Mouse (Mus musculus) cerebellum, adult 2 months (tissue): ENCODE measurements at regions not wholly inside any gene's neighbourhood (a gene's known extent, or its start where the extent isn't known, plus 50 kb on each side); places are given as distances from the start of the nearest gene placed in this dataset.

Experiments
- DNase-seq, 2 experiments: peaks; one replicate each; pipeline ENCODE4 v3.0.0; 2021
- H3K27ac ChIP-seq: fragments of 200-500 bp; 2 replicates; pipeline ENCODE4 v1.5.1; 2012; ENCODE audit warnings: low read length, control low read depth, inconsistent platforms; ENCODE audit not compliant: insufficient read depth
- H3K27me3 ChIP-seq: fragments of 200-500 bp; 2 replicates; pipeline ENCODE4 v1.6.1; 2012; ENCODE audit warnings: inconsistent platforms, mild to moderate bottlenecking, low read length, moderate library complexity; ENCODE audit not compliant: control insufficient read depth, insufficient read depth
- H3K4me1 ChIP-seq: fragments of 200-500 bp; 2 replicates; pipeline ENCODE4 v1.6.1; 2011; ENCODE audit warnings: low read length; ENCODE audit not compliant: control insufficient read depth, insufficient read depth
- H3K4me3 ChIP-seq: fragments of 200-500 bp; replicated peaks from 2 replicates; pipeline ENCODE3; 2011; ENCODE audit warnings: mild to moderate bottlenecking, low read depth, low read length, control low read depth; ENCODE audit not compliant: insufficient read depth
- CTCF ChIP-seq: fragments of 200-500 bp; IDR thresholded peaks from 2 replicates; pipeline ENCODE4 v1.5.1; 2011; ENCODE audit warnings: low read depth, mild to moderate bottlenecking, control low read depth, low read length, moderate library complexity, borderline replicate concordance; ENCODE audit not compliant: insufficient read depth
- POLR2A ChIP-seq: fragments of 200-500 bp; IDR thresholded peaks from 2 replicates; pipeline ENCODE4 v1.6.1; 2011; ENCODE audit warnings: low read length, control low read depth, borderline replicate concordance; ENCODE audit not compliant: insufficient read depth
- WGBS: fragments of 180-500 bp; shearing (Covaris S2); methylation state at CpG from one replicate; pipeline ENCODE4 v1.1.7; 2018; 5-methylcytosine and 5-hydroxymethylcytosine counted together

DNA sequence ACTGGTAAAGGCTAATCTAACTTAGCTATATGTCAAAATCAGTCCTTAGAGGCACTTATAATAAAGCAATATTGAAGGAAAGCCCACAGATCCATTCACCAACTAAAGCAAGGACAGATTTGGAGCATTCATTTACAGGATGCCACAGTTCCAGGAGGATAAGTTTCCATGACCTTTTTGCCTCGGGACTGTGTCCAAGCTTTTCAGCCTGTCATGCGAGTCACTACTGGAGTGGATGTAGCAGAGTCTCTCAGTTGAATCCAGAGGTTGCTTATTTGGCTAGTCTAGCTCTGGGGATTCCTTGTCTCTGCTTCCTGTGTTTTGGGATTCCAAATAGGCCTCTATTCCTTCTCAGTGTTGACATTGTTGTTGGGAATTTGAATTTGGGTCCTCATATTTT, 92.6 kb upstream of the Cadps start:
- no peak overlapping the region for H3K27ac ChIP-seq
- 71% methylated on average over 2 of the region's 2 CpGs for WGBS
- TF ChIP-seq POLR2A (no peak), CTCF (no peak)

DNA sequence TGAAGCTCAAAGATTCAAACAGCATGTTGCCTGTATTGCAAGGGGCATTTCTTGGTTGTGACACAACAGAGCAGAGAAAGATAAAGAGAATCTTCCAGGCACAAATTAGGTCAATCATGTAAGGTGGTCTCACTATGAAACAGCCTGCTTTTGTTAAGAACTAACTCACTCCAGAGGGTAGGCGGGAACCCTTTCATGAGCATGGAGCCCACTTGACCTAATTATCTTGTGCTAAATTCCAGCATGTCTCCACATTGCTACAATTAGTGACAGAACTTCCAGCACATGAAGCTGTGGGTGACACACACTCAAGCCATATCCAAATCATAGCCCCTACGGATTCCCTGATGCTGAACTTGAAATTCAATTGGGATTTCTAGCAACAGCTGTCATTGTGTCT, 91.1 kb upstream of the Cadps start:
- 49% methylated on average over 2 of the region's 2 CpGs for WGBS
- H3K27me3 ChIP-seq = no peaks in the 10 kb centered on the region
- TF ChIP-seq CTCF (no peak), POLR2A (no peak)
- H3K4me3 ChIP-seq = no peak overlapping the region
- H3K27ac ChIP-seq = no peak overlapping the region
- no peak for DNase-seq
- no peaks in the 10 kb centered on the region for H3K4me1 ChIP-seq

More for the DNA sequence above, 92.6 kb upstream of the Cadps start:
- Histone ChIP-seq H3K27me3 (no peaks in the 10 kb centered on the region), H3K4me3 (no peak overlapping the region), H3K4me1 (no peaks in the 10 kb centered on the region)
- no peak for DNase-seq

DNA sequence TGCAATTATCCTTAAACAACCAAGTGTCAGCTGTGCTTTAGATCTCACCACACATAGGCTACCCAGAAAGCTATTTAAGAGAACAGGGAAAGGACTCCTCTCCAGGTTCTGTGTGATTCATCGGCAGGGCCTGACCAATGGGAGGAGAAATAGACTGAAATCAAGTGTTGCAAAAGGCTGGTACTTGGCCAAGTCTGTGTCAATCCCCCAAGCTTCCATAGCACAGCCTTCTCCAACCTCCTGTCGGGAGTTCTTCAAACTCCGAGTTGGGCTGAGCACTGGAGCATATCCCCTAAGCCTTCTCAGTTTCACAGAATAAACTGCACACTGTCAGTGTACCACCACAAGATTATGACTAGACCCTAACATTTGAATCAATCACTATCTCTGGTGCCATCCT, 90.5 kb upstream of the Cadps start:
- H3K27ac ChIP-seq = no peak overlapping the region
- no peak overlapping the region for H3K4me3 ChIP-seq
- TF ChIP-seq POLR2A = no peak
- no peak for TF ChIP-seq CTCF
- H3K4me1 ChIP-seq = no peaks in the 10 kb centered on the region
- no peaks in the 10 kb centered on the region for H3K27me3 ChIP-seq
- 21% methylated on average over 3 of the region's 3 CpGs for WGBS
- DNase-seq = no peak

DNA sequence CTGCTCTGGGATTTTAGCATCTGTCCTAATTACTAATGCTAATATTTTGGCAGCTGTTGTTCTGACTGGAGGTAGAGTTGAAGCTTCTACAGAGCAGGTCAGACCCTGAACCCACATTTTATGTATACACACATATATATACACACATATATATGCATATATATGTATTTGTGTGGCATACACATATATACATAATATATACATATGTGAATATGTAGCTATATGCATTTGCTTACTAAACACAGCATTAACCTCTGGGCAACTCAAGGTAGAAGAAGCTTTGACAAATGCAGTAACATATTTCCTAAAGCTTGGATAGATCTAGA, 54.4 kb upstream of the Cadps start:
- DNase-seq = no peak
- H3K4me1 ChIP-seq = no peaks in the 10 kb centered on the region
- H3K27me3 ChIP-seq = no peaks in the 10 kb centered on the region
- H3K27ac ChIP-seq = no peak overlapping the region
- H3K4me3 ChIP-seq = no peak overlapping the region
- no peak for TF ChIP-seq CTCF
- no peak for TF ChIP-seq POLR2A

DNA sequence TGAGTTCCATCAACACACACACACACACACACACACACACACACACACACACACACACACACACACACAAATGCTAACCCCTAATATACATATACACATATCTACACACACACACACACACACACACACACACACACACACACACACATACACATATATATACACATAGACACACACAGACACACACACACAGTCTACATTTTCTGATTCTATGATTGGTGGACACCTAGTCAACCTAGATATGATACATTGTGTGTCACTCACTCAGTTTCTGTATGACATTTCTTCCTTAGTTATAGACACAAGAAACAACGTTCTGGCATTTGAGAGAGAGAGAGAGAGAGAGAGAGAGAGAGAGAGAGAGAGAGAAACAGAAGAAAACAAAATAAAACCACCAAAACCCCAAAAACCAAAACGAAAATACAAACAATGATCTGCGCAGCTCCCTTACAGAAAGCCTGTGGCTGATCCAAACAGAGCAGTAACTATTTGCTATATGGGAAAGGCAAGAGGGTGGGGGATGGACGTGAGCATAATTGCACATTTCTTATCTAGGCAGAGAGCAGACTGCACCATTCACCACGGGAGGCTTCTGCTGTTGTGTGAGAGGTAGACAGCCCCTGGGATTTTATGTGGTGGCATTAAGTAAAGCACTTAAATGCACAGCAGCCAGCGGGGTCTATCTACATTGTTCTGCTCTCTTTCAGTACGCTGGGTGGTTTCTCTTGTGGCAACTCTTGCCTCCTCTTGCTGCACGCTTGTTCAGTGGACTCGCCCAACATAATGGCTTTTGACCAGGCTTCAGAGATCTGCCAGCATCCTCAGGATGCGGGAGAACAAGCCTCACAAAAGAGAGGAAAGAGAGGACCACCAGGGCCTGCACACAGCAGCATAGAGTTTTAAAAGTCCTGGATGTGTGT, 53.8 kb upstream of the Cadps start:
- no peaks in the 10 kb centered on the region for H3K27me3 ChIP-seq
- 54% methylated on average over 10 of the region's 10 CpGs for WGBS
- H3K4me3 ChIP-seq = no peak overlapping the region
- no peak for DNase-seq
- TF ChIP-seq POLR2A (no peak), CTCF (no peak)
- H3K4me1 ChIP-seq = no peaks in the 10 kb centered on the region
- no peak overlapping the region for H3K27ac ChIP-seq
